Mouse (Mus musculus): ENCODE measurements around the gene Omt2a.
"Not testable (repeated sequence)": the region's sequence is repeated elsewhere in the genome, so short reads cannot be mapped to it uniquely, and the experiment has no call there.

Gene Omt2a

GRCm38 (mm10) chr9:78314696-78315095 lies at the start of gene Omt2a:
Gene Omt2a, minus strand, starts transcription at chr9:78314796.
- DNase-seq (ENCODE audit: low spot score) = no peak

GRCm38 (mm10) chr9:78363374-78363773 lies 48.8 kb upstream of the Omt2a start:
- DNase-seq (ENCODE audit: low spot score) = no peak

GRCm38 (mm10) chr9:78360484-78360872 lies 45.9 kb upstream of the Omt2a start:
- no peak for DNase-seq (ENCODE audit: low spot score)

DNA sequence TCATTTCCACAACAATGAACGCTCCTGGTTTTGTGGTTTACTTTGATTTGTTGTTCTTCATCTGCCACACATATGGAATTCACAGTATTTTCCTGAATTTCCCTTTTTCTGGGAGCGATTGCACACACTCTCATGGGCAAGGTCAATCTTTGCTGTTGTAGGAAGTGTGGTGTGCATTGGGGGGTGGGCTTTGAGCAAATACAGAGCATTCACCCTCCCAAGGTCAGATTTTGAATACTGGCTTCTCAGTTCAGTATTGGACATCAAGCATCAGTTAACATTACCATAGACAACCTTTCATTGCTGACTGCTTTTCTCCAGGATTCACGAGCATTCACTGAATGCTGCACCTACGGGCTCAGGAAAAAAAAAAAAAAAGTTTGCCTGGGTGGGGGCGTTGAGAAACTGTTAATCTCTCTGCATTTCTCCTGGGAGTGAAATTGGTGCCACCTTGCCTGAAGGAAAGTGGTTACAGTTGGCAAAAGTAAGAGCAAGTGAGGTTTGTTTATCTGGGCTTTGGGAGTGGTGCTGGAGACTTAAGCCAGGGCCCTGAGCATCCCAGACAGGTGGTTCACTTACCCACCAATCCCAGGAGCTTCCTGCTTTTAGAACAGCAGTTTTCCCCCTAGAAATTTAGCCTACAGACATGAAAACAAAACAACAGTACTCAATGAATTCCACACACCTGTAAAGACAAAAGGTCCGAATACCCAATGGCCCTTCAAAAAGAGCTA lies 45.3 kb upstream of the Omt2a start:
- no peak for DNase-seq (ENCODE audit: low spot score)

GRCm38 (mm10) chr9:78358053-78358452 lies 43.5 kb upstream of the Omt2a start:
- DNase-seq (ENCODE audit: low spot score) = peak; percentile 32

DNA sequence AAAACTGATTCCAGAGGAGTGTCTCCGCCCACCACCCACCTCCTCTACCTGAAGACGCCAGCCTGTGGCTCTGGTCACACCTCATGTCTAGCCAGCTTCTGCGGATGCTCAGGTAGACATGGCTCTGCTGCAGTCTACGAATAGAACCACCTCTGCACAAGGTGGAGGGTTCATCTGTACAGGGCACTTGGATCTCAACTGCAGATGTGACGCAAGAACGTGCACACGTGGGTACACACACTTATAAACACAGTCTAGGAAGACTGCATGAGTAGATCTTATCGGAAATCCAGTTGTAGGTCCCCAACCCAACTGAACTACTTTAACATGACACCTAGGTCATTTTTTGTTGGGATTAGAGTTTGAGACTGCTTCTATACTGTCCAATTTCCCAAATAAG lies 41.0 kb upstream of the Omt2a start, which contains the start of gene Gsta2:
Gene Gsta2 (minus strand): TSS at position 178 of the 400 bp plus-strand sequence.
- DNase-seq (ENCODE audit: low spot score) = no peak

- DNase-seq (ENCODE audit: low spot score) = no peak
Measured at GRCm38 (mm10) chr9:78354665-78355578, 40.3 kb upstream of the Omt2a start.

- DNase-seq (ENCODE audit: low spot score) = no peak
Measured at GRCm38 (mm10) chr9:78351504-78352220, 37.1 kb upstream of the Omt2a start.

DNA sequence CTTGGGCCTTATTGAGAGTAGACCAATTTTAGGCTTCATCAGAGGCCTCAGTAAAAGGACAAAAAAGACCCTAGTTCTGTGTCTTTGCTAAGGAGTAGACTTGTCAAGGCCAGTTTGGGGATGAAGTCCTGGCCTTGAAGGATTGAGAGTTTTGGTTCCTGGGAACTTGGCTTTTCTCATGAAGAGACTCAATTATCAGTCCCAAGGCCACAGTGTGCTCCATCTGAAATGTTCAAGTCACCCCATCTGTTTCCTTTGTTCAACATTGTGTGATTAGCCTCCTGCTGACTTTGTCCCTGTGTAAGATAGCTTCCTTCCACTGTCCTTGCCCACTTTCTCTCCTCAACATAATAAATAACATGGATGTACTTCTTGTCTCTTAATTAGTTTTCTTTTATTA lies 35.4 kb upstream of the Omt2a start:
- DNase-seq (ENCODE audit: low spot score) = not testable (repeated sequence)

DNA sequence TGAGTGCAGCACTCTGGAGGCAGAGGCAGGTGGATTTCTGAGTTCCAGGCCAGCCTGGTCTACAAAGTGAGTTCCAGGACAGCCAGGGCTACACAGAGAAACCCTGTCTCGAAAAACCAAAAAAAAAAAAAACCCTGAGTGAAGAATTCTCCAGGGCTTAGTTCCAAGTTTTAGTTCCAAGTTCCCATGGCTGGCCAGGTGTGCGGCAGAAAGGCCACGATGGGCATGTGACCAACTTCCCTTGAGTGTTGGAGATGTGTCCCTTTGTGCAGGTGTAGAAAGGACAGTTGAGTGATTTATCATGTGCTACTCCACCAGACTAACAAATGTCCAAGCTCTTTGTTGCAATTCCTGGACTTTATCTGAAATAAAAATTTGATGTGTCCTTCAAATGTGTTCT lies 34.5 kb upstream of the Omt2a start:
- DNase-seq (ENCODE audit: low spot score) = not testable (repeated sequence)

GRCm38 (mm10) chr9:78348206-78349004 lies 33.8 kb upstream of the Omt2a start:
- not testable (repeated sequence) for DNase-seq (ENCODE audit: low spot score)

- DNase-seq (ENCODE audit: low spot score) = no peak
Measured at GRCm38 (mm10) chr9:78347004-78347403, 32.4 kb upstream of the Omt2a start.

DNA sequence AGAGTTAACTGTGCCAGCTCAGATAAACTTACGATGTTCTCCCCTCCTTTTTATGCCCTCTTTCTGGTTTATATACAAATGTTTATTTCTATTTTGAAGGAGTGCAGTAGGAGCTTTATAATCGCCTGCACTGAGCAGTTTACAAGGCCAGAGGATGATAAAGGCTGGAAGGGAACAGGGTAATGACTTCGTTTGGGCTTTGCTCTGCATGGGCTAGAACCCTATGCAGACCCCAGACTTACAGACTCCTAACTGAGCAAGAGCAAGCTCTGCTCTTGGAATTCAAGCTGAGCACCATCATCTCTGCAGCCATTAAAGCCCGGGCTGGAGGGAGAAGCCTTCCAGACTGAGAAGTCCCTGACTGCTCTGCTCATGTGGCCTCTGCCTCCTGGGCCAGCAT lies 30.6 kb upstream of the Omt2a start:
- DNase-seq (ENCODE audit: low spot score) = not testable (repeated sequence)

DNA sequence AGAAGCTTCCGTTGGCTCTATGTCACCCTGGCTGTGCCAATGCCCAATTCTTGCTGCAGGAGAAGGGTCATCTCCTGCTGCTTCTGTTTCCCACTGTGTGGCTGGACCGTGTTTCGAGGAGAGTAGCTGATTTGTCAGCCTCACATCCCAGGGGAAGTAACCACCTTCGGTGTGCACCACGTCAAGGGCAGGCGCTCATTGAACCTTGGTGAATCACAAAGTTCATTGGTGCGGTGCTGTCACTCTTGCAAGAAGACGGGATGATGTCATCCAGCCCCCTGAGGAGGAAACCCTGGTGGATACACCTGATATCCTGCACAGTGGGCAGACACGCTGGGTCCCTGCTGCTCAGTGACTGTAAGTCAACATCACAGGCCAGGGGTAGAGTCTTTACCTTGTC lies 28.5 kb upstream of the Omt2a start:
- DNase-seq (ENCODE audit: low spot score) = not testable (repeated sequence)

- not testable (repeated sequence) for DNase-seq (ENCODE audit: low spot score)
Measured at GRCm38 (mm10) chr9:78342494-78342893, 27.9 kb upstream of the Omt2a start.

GRCm38 (mm10) chr9:78340324-78340723 lies 25.7 kb upstream of the Omt2a start:
- not testable (repeated sequence) for DNase-seq (ENCODE audit: low spot score)

GRCm38 (mm10) chr9:78337050-78337449 lies 22.5 kb upstream of the Omt2a start:
- DNase-seq (ENCODE audit: low spot score) = not testable (repeated sequence)

- not testable (repeated sequence) for DNase-seq (ENCODE audit: low spot score)
Measured at GRCm38 (mm10) chr9:78327289-78327688, 12.7 kb upstream of the Omt2a start, which contains the start of gene Omt2b. Gene Omt2b, plus strand, starts transcription at chr9:78327589.

DNA sequence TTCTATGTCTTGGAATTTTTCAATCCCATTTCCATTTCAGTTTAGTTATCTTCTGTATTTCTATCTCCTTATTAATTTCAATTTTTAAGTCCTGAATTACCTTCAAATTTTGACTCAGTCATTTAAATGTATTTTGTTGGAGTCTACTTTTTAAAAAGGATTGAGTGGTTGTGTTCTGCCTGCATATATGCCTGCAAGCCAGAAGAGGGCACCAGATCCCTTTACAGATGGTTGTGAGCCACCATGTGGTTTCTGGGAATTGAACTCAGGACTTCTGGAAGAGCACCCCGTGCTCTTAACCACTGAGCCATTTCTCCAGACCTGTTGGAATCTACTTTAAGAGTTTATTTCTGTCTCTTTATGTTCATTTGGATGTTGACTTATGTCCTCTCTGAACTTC lies 4.9 kb upstream of the Omt2a start:
- DNase-seq (ENCODE audit: low spot score) = no peak

DNA sequence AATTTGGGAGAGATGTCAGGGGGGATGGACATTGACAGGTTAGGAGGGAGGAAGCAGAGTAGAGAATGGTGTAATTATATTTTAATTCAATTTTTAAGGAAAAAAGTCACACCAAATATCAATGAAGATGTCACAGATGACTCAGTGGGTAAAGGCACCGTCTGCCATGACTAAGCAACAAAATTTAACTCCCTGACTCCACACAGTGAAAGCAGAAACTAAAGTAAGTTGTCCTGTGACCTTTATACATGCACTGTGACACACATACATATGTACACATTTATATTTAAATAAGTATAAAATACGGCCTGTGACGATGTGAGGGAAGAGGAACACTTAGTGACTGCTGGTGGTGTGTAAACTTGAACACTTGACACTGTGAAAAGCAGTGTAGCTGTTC lies 6.5 kb downstream of the Omt2a start:
- DNase-seq (ENCODE audit: low spot score) = not testable (repeated sequence)

DNA sequence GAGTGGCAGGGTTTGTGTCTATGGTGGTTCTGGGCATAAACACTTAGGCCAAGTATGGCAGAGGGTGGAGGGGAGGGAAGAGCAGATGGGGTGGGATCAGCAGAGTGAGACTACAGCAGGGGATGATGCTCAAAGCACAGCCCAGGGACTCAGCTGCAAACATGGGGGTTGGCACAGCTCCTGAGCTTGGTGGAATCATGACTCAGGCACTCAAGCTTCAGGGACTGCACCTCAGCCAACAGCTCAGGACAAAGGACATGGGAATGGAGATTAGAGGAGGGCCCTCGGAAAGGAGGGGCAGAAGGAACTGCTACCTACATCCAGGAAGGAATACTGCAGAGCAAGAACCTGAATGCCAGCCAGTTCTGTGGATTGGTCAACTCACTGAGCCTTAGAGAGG lies 15.5 kb downstream of the Omt2a start:
- DNase-seq (ENCODE audit: low spot score) = not testable (repeated sequence)

All from urinary bladder, postnatal 10 days (tissue).